Mouse (Mus musculus): ENCODE measurements around the gene Mknk2.

- TF ChIP-seq POLR2A (IDR thresholded peaks at IDR 0.05; ENCODE audit: extremely low read depth, insufficient read depth, low read length) (no peak), CTCF (IDR thresholded peaks at IDR 0.05; ENCODE audit: low read depth, low read length) (no peak)
These were observed 877 bp upstream of the Mknk2 start for GRCm38 (mm10) chr10:80678601-80679377.

Data from liver, adult 2 months (tissue).